In the genomic region with DNA sequence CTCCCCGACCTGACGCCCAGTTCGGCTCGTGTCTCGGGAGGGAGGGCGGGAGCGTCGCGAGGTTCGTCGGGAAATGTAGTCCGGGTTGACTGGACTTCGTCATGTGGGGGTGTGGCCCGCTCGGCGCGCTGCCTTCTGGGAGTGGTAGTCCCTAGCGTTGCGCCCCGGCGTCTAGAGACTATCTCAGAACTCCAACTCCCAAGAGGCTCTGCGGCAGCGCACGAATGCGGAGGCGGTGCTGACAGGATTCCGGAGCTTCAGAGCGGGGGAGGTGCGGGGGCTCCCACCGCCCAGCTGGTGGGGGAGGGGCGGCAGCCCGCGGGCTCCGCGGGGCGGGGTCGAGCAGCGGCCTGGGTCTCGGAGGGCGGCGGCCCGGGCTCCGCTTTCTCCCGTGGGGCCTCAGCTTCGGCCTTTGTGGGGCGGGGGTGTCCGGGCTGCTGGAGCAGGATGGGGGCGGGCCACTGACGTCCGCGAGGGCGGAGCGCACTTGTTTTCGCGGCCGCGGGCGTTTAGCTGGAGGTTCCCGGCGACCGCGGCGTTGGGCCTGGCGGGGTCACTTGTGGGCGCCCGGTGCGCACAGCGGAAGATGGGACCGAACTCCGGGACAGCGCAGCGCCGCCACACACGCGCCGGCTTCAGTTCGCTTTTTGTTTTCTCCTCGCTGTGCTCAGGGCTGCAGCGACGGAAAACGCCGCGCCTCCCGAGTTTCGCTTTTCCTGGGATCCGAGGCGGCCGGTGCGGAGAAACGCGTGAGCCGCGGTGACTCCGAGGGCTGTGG, we compare ENCODE assay signal across 8 mouse cellular contexts. TPM values are rescaled to one million over a fixed set of nuclear protein-coding genes. Genes with fewer than 3 reads are reported as not detected.
DNase-seq lines count a peak whose midpoint lies in the region; ATAC-seq lines count a peak whose summit lies in the region.

A gene (minus strand): TSS at position 86 of the 778 bp plus-strand sequence.

- H3K4me2 ChIP-seq in hindbrain, embryonic 14.5 days (replicated peaks), result peak within 1 kb of the TSS; percentile 91

- peaks cover 23% of the 10 kb centered on the region for H3K36me3 ChIP-seq in hindbrain, embryonic 14.5 days (replicated peaks; ENCODE audit: control insufficient read depth, insufficient read depth)

- WGBS in hindbrain, embryonic 14.5 days, result under 1% methylated on average over 83 of the region's 94 CpGs

- peak within 1 kb of the TSS; percentile 88 for H3K9ac ChIP-seq in hindbrain, embryonic 14.5 days

- peak; percentile 97 for ATAC-seq in hindbrain, embryonic 14.5 days (ENCODE audit: low FRiP score)

- peak; percentile 100 for DNase-seq in R1 (ENCODE audit: low read depth, low spot score)
- peak; percentile 99 for DNase-seq in cerebellum, postnatal 25 days
- DNase-seq in frontal cortex, postnatal 25 days (ENCODE audit: low spot score in 2 of 2), result peak; percentile 96
- DNase-seq in hindbrain, embryonic 14.5 days (ENCODE audit: low spot score), result peak; percentile 99
- peak; percentile 98 to 99 for DNase-seq in layer of hippocampus, postnatal 36 days
- DNase-seq in lung, postnatal 36 days, result peak; percentile 99
- peak; percentile 100 for DNase-seq in retina, postnatal 1 day
- DNase-seq in urinary bladder, adult 18-20 months (ENCODE audit: low spot score in 2 of 2), result peak; percentile 98

- peak within 1 kb of the TSS; percentile 87 for H3K27ac ChIP-seq in hindbrain, embryonic 14.5 days

- H3K4me3 ChIP-seq in hindbrain, embryonic 14.5 days (replicated peaks; ENCODE audit: low read length), result peak within 1 kb of the TSS; percentile 99

- peaks cover 18% of the 10 kb centered on the region for H3K4me1 ChIP-seq in hindbrain, embryonic 14.5 days (replicated peaks; ENCODE audit: control insufficient read depth, insufficient read depth, low read length)

- no peaks in the 10 kb centered on the region for H3K9me3 ChIP-seq in hindbrain, embryonic 14.5 days (ENCODE audit: control insufficient read depth, low read length)

- no peaks in the 10 kb centered on the region for H3K27me3 ChIP-seq in hindbrain, embryonic 14.5 days (ENCODE audit: control insufficient read depth, insufficient read depth, low read length)

RNA-seq across cellular contexts. Expression of the gene that starts here (rescaled TPM):
- 20.6 and 26.4 TPM in 2 replicates for polyA plus RNA-seq in hindbrain, embryonic 14.5 days (2014; fragmentation: Nextera tagmentation; extraction: Ambion mirVana)
- total RNA-seq in layer of hippocampus, postnatal 36 days (2021), result 10 to 100 TPM; 11.1 to 11.6 TPM

Comparison
In these comparisons a context has a peak if more than half of its experiments do, and no peak if none do; other contexts are left out.
1. Peak in every context shown above with its lines: DNase-seq, ATAC-seq, H3K4me3 ChIP-seq and H3K27ac ChIP-seq.